Comparison of ENCODE assay signal across 23 mouse cellular contexts in the genomic region with DNA sequence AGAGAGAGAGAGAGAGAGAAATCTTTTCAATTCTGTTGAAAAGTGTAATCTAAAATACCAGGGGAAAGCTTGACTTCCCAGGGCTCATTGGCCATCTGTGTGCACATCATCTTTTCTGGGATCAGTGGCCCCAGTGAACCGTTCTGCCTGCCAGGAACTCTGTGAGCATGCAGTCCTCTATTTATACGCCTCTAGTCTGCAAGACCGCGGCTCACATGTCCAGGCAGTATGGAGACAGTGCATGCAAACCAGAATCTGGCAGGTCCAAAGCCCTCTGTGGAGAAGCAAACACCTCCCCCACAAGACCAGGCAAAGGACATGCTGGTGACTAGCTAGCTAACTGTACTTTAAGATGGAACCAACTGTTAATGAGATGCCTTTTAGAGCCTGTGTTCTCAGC.
"Had no signal": no experiment of that assay in that cellular context is flagged by ENCODE, and none has a peak within 500 bp of the region (broad histone marks: within the 10 kb centered on the region; RNA-seq: fewer than 3 reads in every experiment).

No protein-coding gene starts in this region.

- H3K27me3 ChIP-seq: heart, embryonic 13.5 days; heart, embryonic 15.5 days; hindbrain, embryonic 13.5 days; hindbrain, embryonic 15.5 days; kidney, embryonic 15.5 days; limb, embryonic 13.5 days; limb, embryonic 15.5 days; liver, embryonic 12.5 days had no signal

- H3K4me3 ChIP-seq: heart, adult 2 months; heart, embryonic 13.5 days; heart, embryonic 15.5 days; hindbrain, embryonic 13.5 days; hindbrain, embryonic 15.5 days; kidney, embryonic 15.5 days; limb, embryonic 13.5 days; limb, embryonic 15.5 days; liver, embryonic 12.5 days had no signal

- H3K4me1 ChIP-seq: heart, embryonic 13.5 days; heart, embryonic 15.5 days; kidney, embryonic 15.5 days; liver, embryonic 12.5 days had no signal

- DNase-seq: heart, adult 11 months; heart, adult 2 months; heart, postnatal 14 days; heart, postnatal 36 days; kidney, adult 11 months; kidney, adult 2 months; kidney, adult 9 months; kidney, postnatal 14 days; kidney, postnatal 36 days; layer of hippocampus, adult 9-11 months; layer of hippocampus, postnatal 36 days; left cerebral cortex, postnatal 4 days had no signal

- H3K27ac ChIP-seq: heart, adult 2 months; heart, embryonic 13.5 days; heart, embryonic 15.5 days; hindbrain, embryonic 13.5 days; hindbrain, embryonic 15.5 days; hindbrain, postnatal 0 days; kidney, embryonic 15.5 days; kidney, postnatal 0 days; limb, embryonic 13.5 days; limb, embryonic 15.5 days; liver, embryonic 12.5 days; liver, embryonic 14.5 days had no signal
